Mouse (Mus musculus): ENCODE measurements around the gene Cep68. TPM values are rescaled to one million over a fixed set of nuclear protein-coding genes. Genes with fewer than 3 reads are reported as not detected.

Cep68 gene
- polyA plus RNA-seq, 1 experiment: 4.7 TPM

GRCm38 (mm10) chr11:20211838-20212237 is 37.4 kb downstream of the Cep68 start:
- peaks cover 51% of the 10 kb centered on the region for H3K36me3 ChIP-seq (replicated peaks; ENCODE audit: low read length)
- no peak overlapping the region for H3K4me3 ChIP-seq (replicated peaks)
- no peaks in the 10 kb centered on the region for H3K9me3 ChIP-seq
- H3K4me1 ChIP-seq: peaks cover 73% of the 10 kb centered on the region
- no peak for TF ChIP-seq GATA1 (IDR thresholded peaks at IDR 0.05; ENCODE audit: borderline replicate concordance, low read length)
- H3K27me3 ChIP-seq (replicated peaks): no peaks in the 10 kb centered on the region

DNA sequence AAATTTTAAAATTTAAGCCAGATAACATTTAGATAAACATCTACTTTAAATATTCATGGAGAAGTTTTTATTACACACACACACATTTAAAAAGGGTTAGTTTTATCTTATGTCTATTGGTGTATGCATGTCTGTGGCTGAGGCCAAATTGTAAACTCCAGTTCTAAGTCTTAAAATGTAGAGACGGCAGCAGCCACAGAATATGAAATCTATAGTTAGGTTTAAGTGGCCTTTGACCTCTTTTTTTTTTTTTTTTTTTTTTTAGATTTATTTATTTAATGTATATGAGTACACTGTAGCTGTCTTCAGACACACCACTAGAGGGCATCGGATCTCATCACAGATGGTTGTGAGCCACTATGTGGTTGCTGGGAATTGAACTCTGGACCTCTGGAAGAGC is 41.6 kb downstream of the Cep68 start:
- Histone ChIP-seq H3K9me3 (no peaks in the 10 kb centered on the region), H3K4me1 (peaks cover 82% of the 10 kb centered on the region), H3K36me3 (replicated peaks; ENCODE audit: low read length) (peaks cover 37% of the 10 kb centered on the region), H3K4me3 (replicated peaks) (no peak overlapping the region), H3K27me3 (replicated peaks) (no peaks in the 10 kb centered on the region)
- TF ChIP-seq FLI1 (IDR thresholded peaks at IDR 0.05; ENCODE audit: low read length): no peak
- TF ChIP-seq GATA1 (IDR thresholded peaks at IDR 0.05; ENCODE audit: borderline replicate concordance, low read length): no peak

- Histone ChIP-seq H3K4me1 (peaks cover 75% of the 10 kb centered on the region), H3K36me3 (replicated peaks; ENCODE audit: low read length) (peaks cover 37% of the 10 kb centered on the region), H3K27me3 (replicated peaks) (no peaks in the 10 kb centered on the region), H3K9me3 (no peaks in the 10 kb centered on the region), H3K4me3 (replicated peaks) (peak overlapping the region; percentile 23)
- TF ChIP-seq GATA1 (IDR thresholded peaks at IDR 0.05; ENCODE audit: borderline replicate concordance, low read length) (no peak), FLI1 (IDR thresholded peaks at IDR 0.05; ENCODE audit: low read length) (no peak)
Observed at GRCm38 (mm10) chr11:20206626-20207223, 42.5 kb downstream of the Cep68 start.

DNA sequence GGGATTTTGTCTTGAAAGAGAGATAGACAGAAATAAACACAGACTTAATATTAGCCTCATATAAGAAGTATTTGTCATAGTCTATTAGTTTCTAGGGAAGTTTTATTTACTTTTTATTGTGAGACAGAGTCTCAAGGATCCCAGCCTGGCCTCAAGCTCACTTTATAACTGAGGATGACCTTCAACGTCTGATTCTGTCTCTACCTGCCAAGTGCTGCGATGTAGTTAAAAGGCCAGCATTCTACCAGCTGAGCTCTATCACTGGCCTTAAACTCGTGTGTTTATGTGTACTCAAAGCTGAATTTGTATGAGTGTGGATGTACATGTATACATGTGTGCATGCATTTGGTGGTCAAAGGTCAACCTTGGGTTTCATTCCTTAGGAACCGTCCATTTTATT is 43.7 kb downstream of the Cep68 start:
- Histone ChIP-seq H3K9me3 (no peaks in the 10 kb centered on the region), H3K4me1 (peaks cover 66% of the 10 kb centered on the region), H3K36me3 (replicated peaks; ENCODE audit: low read length) (peaks cover 34% of the 10 kb centered on the region), H3K4me3 (replicated peaks) (peak overlapping the region; percentile 68), H3K27me3 (replicated peaks) (no peaks in the 10 kb centered on the region)
- TF ChIP-seq FLI1 (IDR thresholded peaks at IDR 0.05; ENCODE audit: low read length) (no peak), GATA1 (IDR thresholded peaks at IDR 0.05; ENCODE audit: borderline replicate concordance, low read length) (no peak)

DNA sequence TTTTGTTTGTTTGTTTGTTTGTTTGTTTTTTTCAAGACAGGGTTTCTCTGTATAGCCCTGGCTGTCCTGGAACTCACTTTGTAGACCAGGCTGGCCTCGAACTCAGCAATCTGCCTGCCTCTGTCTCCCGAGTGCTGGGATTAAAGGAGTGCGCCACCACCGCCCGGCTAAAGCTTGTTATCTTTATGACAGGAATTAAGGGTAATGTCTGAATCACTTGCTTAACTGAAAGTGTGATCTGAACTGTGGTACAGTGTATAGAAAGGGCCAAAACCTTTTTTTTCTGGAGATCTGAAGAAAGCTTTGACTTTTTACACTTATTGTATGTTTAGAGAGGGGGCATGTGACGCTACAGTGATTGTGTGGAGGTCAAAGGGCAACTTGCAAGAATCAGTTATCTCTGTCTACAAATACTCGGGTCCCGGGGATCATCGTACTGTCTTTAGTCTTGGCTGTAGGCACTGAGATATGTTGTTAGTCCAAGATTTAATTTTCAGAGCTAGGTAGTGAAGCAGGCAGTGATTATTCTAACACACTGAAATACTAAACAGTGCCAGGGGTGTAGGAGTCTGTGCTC is 44.3 kb downstream of the Cep68 start:
- peak overlapping the region; percentile 70 for H3K4me3 ChIP-seq (replicated peaks)
- H3K9me3 ChIP-seq: no peaks in the 10 kb centered on the region
- H3K4me1 ChIP-seq: peaks cover 62% of the 10 kb centered on the region
- H3K27me3 ChIP-seq (replicated peaks): no peaks in the 10 kb centered on the region
- no peak for TF ChIP-seq GATA1 (IDR thresholded peaks at IDR 0.05; ENCODE audit: borderline replicate concordance, low read length)
- no peak for TF ChIP-seq FLI1 (IDR thresholded peaks at IDR 0.05; ENCODE audit: low read length)
- H3K36me3 ChIP-seq (replicated peaks; ENCODE audit: low read length): peaks cover 31% of the 10 kb centered on the region

DNA sequence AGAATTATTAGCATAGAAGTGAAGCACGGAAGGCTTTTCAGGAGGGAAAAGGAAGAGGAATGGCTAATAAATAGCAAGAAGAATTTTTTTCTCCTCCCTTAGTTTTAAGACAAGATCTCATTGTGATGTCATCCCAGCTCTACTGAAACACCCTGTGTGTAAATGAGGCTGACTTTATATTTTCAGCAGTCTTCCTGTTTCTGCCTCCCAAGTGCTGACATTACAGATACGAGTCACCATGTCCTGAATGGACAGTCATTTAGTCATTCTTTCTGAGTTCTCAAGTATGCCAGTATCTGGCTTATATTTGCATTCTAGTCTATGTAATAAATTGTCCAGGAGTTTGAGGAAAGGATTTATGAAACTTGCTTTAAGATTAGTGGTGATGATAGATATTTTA is 44.9 kb downstream of the Cep68 start:
- TF ChIP-seq FLI1 (IDR thresholded peaks at IDR 0.05; ENCODE audit: low read length): no peak
- TF ChIP-seq GATA1 (IDR thresholded peaks at IDR 0.05; ENCODE audit: borderline replicate concordance, low read length): no peak
- Histone ChIP-seq H3K9me3 (no peaks in the 10 kb centered on the region), H3K4me1 (peaks cover 56% of the 10 kb centered on the region), H3K4me3 (replicated peaks) (peak overlapping the region; percentile 82), H3K36me3 (replicated peaks; ENCODE audit: low read length) (peaks cover 31% of the 10 kb centered on the region), H3K27me3 (replicated peaks) (no peaks in the 10 kb centered on the region)

- H3K27me3 ChIP-seq (replicated peaks): no peaks in the 10 kb centered on the region
Observed at GRCm38 (mm10) chr11:20202299-20203011, 46.8 kb downstream of the Cep68 start.

GRCm38 (mm10) chr11:20201661-20202101 is 47.5 kb downstream of the Cep68 start:
- Histone ChIP-seq H3K4me1 (peaks cover 36% of the 10 kb centered on the region), H3K9me3 (no peaks in the 10 kb centered on the region), H3K36me3 (replicated peaks; ENCODE audit: low read length) (peaks cover 22% of the 10 kb centered on the region), H3K4me3 (replicated peaks) (peak overlapping the region; percentile 97), H3K27me3 (replicated peaks) (no peaks in the 10 kb centered on the region)
- TF ChIP-seq GATA1 (IDR thresholded peaks at IDR 0.05; ENCODE audit: borderline replicate concordance, low read length): no peak
- no peak for TF ChIP-seq FLI1 (IDR thresholded peaks at IDR 0.05; ENCODE audit: low read length)

More at GRCm38 (mm10) chr11:20202299-20203011, 46.8 kb downstream of the Cep68 start:
- Histone ChIP-seq H3K4me1 (peaks cover 44% of the 10 kb centered on the region), H3K9me3 (no peaks in the 10 kb centered on the region), H3K4me3 (replicated peaks) (peak overlapping the region; percentile 97), H3K36me3 (replicated peaks; ENCODE audit: low read length) (peaks cover 22% of the 10 kb centered on the region)
- TF ChIP-seq FLI1 (IDR thresholded peaks at IDR 0.05; ENCODE audit: low read length) (no peak), GATA1 (IDR thresholded peaks at IDR 0.05; ENCODE audit: borderline replicate concordance, low read length) (no peak)

DNA sequence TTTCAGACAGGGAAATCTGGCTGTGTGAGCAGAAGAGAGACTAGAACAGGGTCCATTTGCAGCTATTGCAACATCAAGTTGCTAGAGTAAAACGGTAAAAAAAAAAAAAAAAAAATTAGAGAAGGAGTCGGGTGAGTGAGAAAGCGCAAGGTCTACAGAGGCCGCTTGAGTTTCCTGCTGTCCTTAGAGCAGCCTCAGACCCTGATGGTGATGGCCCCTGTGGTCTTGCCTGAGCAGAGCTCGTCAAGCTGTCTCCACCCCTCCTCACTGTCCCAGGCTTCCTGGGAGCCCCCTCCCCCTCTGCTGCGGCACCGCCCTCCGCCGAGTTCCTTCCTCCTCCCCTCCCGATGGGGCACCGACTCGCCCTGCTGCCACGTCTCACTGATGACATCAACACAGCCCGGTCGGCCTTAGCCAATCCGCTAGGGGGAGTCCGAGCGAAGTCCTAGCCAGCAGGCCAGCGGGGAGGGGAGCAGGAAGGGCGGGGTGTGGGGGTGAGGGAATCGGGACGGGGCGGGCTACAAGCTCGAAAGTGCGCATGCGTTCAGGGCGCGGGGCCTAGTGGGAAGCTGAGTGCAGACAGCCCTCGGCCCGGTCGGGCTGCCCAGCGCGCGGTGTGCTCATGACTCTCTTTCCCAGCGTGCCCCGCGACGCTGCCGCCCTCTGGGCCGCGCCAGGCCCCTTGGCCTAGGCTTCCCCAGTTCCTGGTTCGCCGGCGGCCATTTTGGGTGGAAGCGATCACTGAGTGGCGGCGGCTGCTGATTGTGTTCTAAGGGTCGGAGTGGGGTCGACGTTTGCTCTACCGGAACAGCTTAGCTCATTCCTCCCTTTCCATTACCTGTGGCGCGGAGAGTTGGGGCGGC is 48.3 kb downstream of the Cep68 start, which contains the start of gene Rab1a:
TSS of gene Rab1a (plus strand) at position 720 of the 863 bp plus-strand sequence.
- Histone ChIP-seq H3K9me3 (no peaks in the 10 kb centered on the region), H3K36me3 (replicated peaks; ENCODE audit: low read length) (peaks cover 19% of the 10 kb centered on the region), H3K4me3 (replicated peaks) (peak within 1 kb of the TSS; percentile 97), H3K4me1 (peaks cover 29% of the 10 kb centered on the region), H3K27me3 (replicated peaks) (no peaks in the 10 kb centered on the region)
- TF ChIP-seq GATA1 (IDR thresholded peaks at IDR 0.05; ENCODE audit: borderline replicate concordance, low read length) (no peak), FLI1 (IDR thresholded peaks at IDR 0.05; ENCODE audit: low read length) (no peak)

Measured in megakaryocyte, embryonic 14.5 days (primary cell).